Mouse (Mus musculus): ENCODE results near the gene Tmem51.

DNA sequence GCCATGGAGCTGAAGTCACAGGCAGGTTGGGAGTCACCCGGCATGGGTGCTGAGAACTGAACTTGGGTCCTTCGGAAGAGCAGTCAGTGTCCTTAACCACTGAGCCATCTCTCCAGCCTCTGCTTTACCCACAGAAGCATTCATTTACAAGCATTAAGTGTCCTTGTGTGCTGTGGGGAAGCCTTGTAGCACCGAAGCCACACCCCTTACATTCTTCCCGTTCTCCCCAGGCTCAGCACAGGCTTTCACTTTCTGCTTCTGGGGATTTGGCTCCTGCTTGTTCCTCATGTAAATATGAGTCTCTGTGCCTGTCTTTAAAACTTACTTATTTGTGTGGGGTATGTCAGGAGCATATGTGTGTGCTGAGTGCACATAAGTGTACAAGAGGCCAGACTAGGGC is 60.9 kb downstream of the Tmem51 start:
- TF ChIP-seq CTCF (IDR thresholded peaks at IDR 0.05; ENCODE audit: low read depth) (no peak), EP300 (IDR thresholded peaks at IDR 0.05; ENCODE audit: low read depth) (no peak)

Data from heart, postnatal 0 days (tissue).